Mouse (Mus musculus) embryo, embryonic 9.5 days (tissue): Measurements from ENCODE around the gene Utrn.

Experiments
- DNase-seq: peaks from one replicate; pipeline ENCODE4 v3.0.0-alpha.2; 2017; ENCODE audit errors: extremely low spot score

Gene Utrn

DNA sequence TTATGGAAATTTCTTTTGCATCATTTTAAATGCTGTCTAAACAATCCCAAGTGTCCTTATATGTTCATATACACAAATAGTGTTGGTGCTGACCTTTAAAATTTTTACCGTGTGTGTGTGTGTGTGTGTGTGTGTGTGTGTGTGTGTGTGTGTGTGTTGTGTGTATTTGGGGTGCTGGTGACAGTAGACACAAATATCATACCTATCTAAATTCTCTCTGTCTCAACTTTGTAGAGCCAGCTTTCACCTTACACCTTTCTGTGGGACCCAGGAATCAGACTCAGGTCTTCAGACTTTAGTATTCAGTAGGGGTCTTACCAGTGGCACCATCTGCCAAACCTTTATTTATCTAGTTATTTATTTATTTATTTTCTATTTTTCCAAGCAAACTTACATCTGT lies 681 bp upstream of the Utrn start:
- no peak for DNase-seq

DNA sequence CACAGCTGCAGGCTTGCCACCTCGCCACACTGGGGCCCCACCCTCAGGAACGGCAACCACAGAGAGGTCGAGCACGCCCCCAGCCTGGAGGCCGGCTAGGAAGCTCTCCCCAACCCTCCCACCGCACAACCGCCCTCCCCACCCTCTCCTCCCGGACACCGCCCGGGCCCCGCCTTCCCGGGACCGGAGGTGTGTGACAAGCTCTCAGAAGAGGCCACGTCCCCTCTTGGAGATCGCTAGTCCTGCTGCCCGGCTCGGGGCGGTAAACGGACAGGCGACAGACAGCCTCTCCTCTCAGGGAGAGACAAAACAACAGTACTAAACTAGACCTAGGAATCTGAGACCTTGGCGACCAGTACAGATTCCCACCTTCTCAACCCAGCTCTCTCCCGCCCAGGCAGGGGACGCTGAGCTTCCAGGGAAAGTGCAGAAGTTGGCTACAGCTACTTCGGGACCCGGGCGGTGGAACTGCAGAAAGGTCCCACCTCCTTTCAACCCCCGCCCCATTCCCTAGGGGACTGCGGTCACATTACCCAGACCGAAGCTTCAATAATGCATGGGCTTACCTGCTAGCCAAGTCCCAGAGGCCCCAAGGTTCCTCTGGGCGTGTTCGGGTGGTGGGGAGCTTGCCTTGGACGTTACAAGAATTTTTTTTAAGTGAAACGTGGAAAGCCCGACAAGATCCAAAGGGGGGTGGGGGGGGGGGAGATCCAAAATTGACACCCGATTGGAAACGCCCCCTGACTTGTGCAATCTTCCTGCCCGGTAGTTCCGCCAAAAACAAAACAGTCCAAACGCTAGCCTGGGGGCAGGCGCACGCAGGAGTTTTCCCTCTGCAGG lies 756 bp downstream of the Utrn start:
- peak; percentile 89 for DNase-seq

DNA sequence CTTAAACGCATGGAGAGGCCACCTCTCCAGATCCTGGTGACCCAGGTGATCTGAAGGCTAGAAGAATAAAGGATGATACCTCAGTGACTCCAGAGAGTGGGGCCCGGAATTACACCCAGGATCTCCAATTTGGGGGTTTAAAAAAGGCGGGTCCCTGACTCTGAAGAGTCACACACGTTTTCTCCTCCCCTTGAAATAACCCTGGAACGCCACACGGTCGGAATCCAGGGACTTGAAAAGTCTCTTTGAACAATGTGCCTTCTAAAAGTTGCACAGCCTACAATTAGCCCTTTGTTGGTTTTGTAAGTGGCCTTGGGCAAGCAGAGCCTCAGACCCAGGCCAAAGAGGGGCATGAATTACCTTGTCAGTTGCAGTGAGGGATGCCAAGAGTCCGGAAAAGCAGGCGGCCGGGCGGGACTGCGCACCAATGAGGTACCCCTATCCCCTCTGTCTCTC lies 1.4 kb downstream of the Utrn start:
- DNase-seq: no peak

DNA sequence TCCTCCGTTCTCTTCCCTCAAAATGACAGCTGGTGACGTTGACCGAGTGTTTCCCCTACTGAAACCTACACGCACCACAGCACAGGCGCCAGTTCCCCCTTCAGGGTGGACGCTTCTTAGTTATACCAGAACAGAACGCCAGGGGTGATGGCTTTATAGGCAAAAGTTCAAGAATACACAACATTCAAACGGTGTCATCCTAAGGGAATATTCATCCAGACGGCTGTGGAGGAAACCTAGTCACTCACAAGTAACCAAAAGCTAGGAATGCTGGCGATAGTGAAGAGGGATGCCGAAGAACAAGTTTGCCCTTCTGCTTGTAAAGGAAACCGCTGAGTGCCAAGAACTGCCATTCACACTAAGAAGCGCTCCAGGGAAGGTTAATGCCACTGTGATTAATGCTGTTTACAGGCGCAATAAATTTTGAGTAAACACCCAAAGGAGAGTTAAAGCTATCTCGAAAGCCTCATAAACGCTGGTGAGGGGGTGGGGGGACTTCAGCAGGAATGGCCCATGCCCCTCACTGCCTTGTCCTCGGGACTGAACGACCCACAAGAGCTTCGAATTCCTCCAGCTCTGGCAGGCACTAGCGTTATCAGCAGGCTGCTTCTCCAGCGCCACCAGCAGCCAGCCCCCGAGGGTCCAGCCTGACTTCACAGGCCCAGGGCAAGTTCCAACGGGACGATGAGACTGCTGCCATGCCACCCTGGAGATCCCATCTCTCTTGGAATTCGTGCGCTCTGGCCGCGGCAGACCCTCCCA lies 2.0 kb downstream of the Utrn start:
- DNase-seq: peak; percentile 62

DNA sequence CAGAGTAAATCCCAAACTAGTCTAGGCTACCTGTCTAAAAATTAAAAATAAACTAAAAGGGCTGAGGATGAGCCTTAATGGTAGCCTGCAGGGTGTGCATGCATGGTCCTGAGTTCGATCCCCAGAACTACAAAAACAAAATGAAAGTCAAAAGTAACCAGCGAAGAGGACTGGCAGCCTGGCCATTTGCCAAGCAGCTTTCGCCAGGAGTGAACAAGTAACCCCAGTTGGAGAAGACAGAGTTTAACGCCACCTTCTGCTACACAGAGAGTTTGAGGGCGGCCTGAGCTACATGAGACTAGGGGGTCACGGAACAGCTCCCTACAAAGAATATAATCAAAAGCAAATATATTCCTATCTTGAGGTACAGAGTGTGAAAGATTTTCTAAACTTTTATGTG lies 4.0 kb downstream of the Utrn start:
- DNase-seq: no peak

DNA sequence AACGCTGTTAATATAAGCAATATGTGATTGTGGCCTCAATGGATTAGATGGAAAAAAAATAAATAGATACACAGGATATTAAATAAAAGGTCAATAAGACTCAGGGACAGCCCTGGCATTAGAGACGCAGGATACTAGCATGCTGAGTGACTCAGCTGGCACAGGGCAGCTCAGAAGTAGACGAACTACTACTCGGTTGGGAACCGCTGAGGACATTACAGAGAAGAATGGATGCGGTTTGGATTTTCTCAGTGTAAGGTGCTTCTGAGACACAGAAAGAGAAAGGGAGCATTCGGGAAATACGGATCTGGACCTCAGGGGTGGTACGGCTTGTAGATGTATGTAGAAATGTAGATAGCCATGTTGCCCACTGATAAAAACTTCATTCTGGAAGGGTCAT lies 5.6 kb downstream of the Utrn start:
- no peak for DNase-seq

DNA sequence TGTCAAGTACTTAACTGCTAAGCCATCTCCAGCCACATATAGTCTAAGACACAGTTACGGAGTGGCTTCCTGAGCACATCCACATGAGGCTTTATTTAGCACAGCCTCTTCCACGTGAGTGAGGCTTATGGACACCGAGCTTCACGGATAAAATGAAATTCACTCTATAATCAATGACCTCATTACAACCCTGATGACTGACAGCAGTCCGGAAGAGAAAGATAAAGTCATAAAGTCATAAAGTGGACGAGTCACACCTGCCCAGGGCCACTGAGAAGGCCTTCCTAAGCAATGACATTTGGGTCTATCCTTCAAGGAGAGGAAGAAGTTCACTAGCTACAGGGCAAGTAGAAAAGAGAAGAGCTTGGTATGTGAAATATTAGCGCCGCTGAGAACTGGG lies 7.1 kb downstream of the Utrn start:
- no peak for DNase-seq

DNA sequence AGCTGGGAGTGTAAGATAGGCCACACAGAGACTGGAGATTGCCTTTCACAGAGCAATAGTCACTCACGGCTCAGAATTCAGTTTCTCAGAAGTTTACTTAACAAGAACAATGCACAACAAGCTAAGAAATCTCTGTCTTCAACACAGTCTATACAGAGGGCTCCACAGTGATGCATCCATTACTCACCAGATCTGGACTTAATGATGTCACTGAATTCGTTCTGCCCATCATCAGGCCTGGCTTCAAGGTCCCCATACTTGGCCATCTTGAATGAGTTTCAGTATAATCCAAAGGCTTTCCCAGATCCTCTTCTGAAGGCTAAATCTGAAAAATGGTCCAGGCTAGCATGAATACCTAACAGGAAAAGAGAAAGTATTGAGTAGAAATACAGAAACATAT lies 7.8 kb downstream of the Utrn start:
- DNase-seq: no peak

DNA sequence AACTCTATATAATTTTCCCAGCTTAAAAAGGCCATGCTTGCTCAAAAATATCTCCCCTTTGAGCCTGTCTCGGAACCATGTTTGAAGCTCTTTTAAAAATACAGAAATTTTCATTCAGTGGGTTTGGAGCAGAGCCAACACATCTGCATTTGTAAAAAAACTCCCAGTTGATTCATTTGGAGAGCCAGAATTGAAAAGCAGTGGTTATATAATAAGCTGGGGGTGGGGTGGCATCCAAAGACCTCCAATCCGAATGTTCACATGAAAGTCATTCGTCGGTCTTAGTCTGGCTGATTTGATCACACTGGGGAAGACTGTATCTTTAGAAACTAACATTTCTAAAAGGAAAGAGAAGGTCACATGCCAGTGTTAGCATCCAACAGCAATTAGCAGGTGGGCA lies 8.4 kb downstream of the Utrn start:
- no peak for DNase-seq

DNA sequence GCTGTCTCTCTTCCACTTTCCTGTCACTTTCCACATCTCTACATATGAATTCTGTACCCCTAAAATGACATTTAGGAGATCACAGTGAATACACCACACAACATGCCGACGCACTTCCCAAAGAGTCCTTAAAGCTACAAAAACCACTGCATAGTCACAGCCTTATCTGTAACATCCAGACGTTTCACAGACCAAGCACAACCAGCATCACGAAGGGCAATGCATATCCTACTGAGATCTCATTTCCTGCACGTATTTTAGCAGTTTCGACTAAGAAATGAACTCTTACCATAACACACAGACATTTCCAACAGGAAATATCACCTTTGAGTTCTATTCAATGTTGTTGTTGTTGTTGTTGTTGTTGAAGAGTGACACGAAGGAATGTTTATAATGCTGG lies 8.8 kb downstream of the Utrn start:
- DNase-seq: no peak

DNA sequence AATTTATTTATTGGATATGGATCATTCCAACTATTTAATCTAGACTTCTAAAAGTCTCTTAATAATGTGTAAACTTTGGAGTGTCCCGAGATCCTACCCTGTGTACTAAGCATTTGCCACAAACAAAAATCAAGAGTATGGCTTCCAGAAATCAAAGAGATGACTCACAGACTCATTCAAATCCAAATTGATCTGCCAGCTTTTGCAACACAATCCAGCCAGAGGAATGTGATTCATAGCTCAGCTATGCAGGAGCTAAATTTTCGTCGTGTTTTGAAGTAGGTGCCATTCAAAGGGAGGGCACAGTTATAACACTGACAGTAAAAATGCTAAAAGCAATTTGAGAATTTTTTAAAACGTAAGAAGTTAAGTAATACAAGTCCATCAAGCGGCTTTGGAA lies 11.1 kb downstream of the Utrn start:
- no peak for DNase-seq

DNA sequence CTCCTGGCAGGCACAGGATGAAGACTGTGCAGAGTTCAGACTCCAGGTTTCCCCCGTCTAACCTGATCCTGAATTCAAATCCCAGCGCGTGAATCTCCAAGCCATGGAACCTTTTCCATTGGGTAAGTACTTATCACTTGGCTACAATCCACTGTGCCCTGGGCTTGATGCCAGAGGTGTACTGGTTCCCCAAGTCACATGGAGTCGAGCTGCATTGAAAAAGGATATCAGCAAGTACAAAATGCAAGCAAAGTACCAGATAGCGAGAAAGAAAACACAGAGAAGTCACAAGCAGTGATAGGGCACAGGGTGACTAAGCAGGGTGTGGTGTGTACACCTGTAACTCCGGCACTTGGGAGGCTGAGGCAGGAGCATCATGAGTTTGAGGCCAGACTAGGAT lies 14.9 kb downstream of the Utrn start:
- DNase-seq: no peak

DNA sequence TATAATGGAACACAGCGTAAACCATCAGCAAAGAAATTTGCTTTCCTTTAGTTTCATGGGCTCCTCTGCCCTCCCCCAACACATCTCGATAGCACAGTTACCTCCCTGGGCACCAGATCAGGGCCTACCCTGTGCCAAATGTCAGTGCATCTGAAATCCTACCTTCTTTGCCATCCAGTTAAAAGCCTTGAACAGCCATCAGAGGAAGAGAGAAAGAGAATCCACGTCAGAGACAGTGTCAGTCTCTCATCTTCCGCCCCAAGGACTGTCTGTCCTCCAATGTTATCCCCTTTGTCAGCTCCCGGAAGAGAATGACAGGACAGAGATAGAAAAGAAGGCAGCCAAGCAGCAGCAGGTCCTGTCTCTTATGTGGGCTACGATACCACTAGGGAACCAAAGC lies 15.4 kb downstream of the Utrn start:
- no peak for DNase-seq

DNA sequence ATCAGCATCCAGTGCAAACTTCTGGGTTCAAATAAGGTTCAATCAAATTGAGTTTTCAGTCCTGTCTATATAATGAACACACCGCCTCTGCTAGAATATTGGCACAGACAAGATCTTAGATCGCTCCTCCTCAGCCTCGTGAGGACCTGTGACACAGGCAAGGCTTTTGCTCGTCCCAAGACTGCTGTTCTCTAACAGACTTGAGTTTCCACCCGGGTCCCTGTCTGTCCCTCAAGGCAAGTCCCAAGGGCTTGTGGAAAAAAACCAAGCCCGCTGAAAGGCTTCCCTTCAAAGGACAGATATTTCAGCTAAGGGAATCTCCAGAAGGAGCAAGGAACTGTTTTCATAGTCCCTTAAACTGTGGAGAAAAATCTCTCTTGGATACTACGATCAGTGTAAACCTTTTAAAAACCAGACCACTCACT lies 16.0 kb downstream of the Utrn start:
- DNase-seq: no peak

DNA sequence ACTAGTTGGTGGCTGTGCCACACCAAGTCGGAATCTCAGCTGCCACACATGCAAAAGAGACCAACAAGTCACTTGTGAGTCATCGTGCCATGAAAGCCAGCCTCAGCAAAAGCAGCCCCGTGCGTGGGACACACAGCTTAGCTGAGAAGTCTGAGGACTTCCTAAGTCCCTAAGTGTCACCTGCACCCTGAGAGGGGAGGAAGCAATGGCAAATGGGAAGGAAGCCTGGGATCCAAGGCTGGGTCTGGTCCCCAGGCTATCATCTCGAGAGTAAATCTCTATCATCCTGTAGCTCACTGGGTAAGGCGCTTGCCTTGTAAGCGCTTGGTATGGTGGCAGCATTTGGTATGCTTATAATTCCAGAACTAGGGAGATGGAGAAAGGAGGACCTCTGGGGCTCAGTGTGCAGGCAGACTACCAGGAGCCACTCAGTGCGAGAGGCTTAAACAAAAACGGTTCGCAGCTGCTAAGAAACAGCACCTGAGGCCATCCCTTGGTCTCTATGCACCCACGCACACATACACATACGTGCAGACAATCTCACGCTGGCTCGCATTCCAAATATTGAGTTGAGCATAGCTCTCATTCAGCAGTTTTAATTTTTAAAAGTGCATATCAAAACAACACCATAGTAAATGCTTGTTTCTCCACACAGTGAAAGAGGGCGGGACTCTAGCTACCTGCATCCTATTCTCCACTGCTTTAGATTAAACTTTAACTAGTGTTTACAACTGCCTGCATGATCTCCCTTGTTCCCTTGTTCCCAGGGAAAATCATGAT lies 16.6 kb downstream of the Utrn start:
- DNase-seq: no peak

DNA sequence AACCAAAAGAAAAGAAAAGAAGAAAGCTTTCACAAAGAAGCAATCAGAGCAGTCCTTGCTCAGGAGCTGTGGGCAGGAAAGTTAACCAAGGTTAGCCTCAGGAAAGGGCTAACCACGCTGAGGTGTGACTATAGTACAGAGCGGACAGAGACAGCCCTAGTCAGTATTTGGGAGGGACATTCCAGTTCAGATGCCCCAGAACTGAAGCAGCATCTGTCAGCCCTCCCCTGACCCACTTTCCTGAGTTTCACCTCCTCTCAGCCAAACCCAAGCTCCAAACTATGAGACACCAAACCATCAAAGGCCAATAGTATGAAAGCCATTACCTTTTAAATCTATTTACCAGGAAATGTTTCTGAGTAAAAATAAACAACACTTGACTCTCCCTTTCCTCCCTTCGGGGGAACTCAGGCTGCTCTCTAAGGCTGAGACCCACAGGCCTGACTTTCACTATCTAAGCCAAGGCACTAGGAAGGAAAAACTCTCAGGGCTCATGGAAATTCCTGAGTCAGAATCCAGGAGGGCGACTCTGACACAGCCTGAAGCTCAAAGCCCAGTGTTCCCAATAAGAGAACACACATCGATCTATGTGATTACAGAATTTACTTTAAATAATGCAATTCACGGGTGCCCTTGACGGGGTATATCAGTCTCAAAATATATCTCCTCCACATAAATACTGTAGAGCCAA lies 18.2 kb downstream of the Utrn start:
- no peak for DNase-seq

DNA sequence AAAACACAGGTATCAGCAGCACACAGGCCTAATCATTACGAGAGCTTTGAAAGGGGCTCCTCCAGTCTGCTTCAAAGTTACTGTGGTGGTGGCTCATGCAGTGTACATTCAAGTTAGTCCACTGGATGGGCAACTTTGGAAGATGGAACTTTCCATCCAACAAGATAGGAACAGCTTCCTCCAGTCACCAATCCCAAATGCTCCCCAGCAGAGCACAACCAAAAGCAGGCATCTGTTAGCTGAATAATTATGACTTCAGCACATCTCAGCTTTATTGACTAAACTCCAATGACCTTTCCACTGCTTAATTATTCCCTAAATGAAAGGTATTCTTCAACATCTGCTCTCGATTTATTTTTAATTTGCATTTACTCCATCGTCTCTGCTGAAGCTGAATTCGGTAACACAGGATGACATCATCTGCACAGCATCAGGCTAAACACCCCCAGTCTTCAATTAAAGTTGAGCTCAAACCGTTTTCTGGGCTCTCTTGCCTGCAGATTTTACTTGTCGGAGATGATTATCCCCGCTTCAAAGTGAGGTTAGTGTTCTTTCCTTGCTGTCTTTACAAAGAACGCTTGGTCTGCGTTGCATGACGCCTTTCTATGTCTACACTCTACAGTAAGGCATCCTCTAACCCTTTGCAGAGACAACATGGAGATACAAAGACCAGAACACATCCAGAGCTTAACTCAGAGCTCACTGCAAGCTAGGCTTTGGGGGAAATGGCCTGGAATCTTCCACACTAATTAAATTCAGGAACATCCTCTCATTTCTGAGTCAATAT lies 20.6 kb downstream of the Utrn start:
- no peak for DNase-seq

DNA sequence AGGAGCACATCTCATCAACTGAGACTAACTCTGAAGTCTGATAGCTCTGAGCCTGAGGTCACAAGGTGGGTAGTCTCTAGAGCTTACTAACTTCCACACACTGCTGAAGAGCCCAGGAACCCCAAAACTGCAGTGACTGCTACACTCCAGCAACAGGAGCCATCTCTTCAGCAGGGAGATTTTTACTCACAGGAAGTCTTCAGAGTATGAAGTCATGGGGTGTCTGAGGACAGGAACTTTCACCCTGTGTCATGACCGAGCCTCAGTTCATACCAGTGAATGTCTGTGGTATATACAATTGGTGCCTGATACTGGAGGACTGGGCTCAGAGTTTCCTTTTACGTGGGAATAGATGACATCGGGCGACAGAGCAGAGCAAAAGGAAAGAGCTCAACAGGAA lies 26.6 kb downstream of the Utrn start:
- no peak for DNase-seq

DNA sequence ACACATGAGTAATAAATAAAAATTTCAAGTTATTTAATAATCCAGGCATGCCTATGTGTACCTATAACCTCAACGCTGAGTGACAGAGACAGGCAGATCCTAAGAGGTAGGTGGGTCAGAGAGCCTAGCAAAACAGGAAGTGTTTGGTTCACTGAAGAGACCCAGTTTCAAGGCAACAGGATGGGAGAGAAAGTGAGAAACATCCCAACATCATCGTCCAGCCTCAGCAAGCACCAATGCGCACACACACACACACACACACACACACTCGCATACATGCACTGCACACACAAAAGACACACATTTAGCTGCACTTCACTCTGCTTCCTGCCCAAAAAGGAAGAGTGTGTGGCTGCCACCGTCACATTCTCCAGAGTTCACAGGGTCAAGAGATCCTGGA lies 27.7 kb downstream of the Utrn start:
- DNase-seq: no peak

DNA sequence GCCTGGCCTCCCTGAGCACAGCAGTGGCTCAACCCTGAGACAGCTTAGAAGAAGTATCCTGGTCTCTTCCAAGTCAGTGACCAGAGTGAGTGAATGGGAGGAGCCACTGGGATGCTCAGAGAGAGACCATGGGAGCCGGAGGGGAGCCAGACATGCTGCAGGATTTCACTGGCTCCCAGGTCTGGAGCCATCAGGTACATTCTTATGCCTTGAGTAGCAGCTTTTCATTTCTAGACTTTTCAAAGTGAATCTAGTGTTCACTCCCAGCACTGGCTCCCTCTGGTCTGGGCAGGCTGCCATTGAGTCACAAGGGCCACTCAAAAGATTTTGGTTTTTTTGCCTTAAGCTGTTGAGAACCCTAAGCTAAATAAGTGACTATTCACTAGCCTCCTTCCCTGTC lies 31.5 kb downstream of the Utrn start:
- no peak for DNase-seq
